Mouse (Mus musculus): ENCODE measurements around the gene Hmgn1.

- no peak for TF ChIP-seq POLR2A (IDR thresholded peaks at IDR 0.05; ENCODE audit: low read depth, low read length)
- TF ChIP-seq CTCF (IDR thresholded peaks at IDR 0.05; ENCODE audit: borderline replicate concordance, insufficient read depth, low read length), result no peak
Measured at GRCm38 (mm10) chr16:96150995-96151394, 23.5 kb upstream of the Hmgn1 start.

Data from embryonic fibroblast, embryonic 13.5 days (primary cell).